Mouse (Mus musculus) liver, postnatal 0 days (tissue): ENCODE measurements around the gene Zfp518a.

Experiments
- CTCF ChIP-seq: sonication (generic); IDR thresholded peaks from 2 replicates; pipeline ENCODE4 v1.5.1; 2016; ENCODE audit warnings: antibody characterized with exemption, low read depth
- EP300 ChIP-seq: IDR thresholded peaks from 2 replicates; pipeline ENCODE4 v1.6.1; 2016; ENCODE audit warnings: antibody characterized with exemption, low read depth, mild to moderate bottlenecking

- TF ChIP-seq CTCF (no peak), EP300 (no peak)
Measured at GRCm38 (mm10) chr19:40881700-40882099, 12.8 kb upstream of the Zfp518a start.
